In the genomic region with DNA sequence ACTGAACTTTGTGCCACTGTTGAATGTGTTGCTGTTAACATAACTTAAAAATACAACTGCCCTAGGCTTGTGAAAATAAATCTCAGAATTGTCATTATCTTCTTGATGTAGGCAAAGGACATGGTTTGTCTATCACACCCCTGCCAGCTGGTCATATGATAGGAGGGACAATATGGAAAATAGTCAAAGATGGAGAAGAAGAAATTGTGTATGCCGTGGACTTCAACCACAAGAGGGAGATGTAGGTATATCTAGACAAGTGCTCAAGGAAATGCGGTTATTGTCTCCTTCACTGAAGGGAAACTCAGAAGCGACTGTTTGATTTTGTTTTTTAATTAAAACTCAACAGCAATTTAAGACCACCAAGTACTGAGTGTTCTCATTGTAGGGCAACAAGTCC, we compare ENCODE assay signal across 11 mouse cellular contexts. TPM values are rescaled to one million over a fixed set of nuclear protein-coding genes. Genes with fewer than 3 reads are reported as not detected.
DNase-seq lines count a peak whose midpoint lies in the region; ATAC-seq and TF ChIP-seq lines count a peak whose summit lies in the region.
"Had no signal": no experiment of that assay in that cellular context is flagged by ENCODE, and none has a peak within 500 bp of the region (broad histone marks: within the 10 kb centered on the region; RNA-seq: fewer than 3 reads in every experiment).

No protein-coding gene starts in this region.

- H3K4me2 ChIP-seq in midbrain, embryonic 14.5 days (ENCODE audit: low read length): no peak overlapping the region
- H3K4me2 ChIP-seq in midbrain, embryonic 15.5 days: no peak overlapping the region
- no peak overlapping the region for H3K4me2 ChIP-seq in stomach, postnatal 0 days (replicated peaks; ENCODE audit: low read depth)
- H3K4me2 ChIP-seq: lung, embryonic 15.5 days had no signal

- no peak for ATAC-seq in midbrain, embryonic 14.5 days (ENCODE audit: low FRiP score, low TSS enrichment)
- no peak for ATAC-seq in midbrain, embryonic 15.5 days (replicated peaks)
- no peak for ATAC-seq in stomach, postnatal 0 days (ENCODE audit: low FRiP score, low TSS enrichment)

- peaks cover 66% of the 10 kb centered on the region for H3K36me3 ChIP-seq in midbrain, embryonic 14.5 days (ENCODE audit: control insufficient read depth, insufficient read depth, low read length)
- H3K36me3 ChIP-seq in midbrain, embryonic 15.5 days (replicated peaks): peaks cover 42% of the 10 kb centered on the region
- peaks cover 15% of the 10 kb centered on the region for H3K36me3 ChIP-seq in stomach, postnatal 0 days (ENCODE audit: control insufficient read depth, insufficient read depth, low read length)

- WGBS in midbrain, embryonic 14.5 days: 60% methylated on average over 3 of the region's 3 CpGs
- WGBS in midbrain, embryonic 15.5 days: 59% methylated on average over 3 of the region's 3 CpGs
- 45% methylated on average over 3 of the region's 3 CpGs for WGBS in stomach, postnatal 0 days

- peak; percentile 11 to 34 for DNase-seq in heart, postnatal 10 days
- DNase-seq in heart, postnatal 36 days: no peak
- peak; percentile 81 for DNase-seq in midbrain, embryonic 14.5 days
- peak; percentile 10 for DNase-seq in forelimb bud, embryonic 11.5 days (ENCODE audit: low read depth, low spot score)
- DNase-seq in stomach, postnatal 0 days (ENCODE audit: low spot score): no peak
- no peak for DNase-seq in spleen, postnatal 14 days (ENCODE audit: low spot score in 2 of 2)
- DNase-seq in neural tube, embryonic 10.5 days (ENCODE audit: extremely low spot score, low spot score): no peak
- DNase-seq: cerebellum, adult 9-10 months; kidney, postnatal 4 days had no signal

- H3K4me1 ChIP-seq in midbrain, embryonic 14.5 days (ENCODE audit: control insufficient read depth, insufficient read depth, low read length): no peaks in the 10 kb centered on the region
- no peaks in the 10 kb centered on the region for H3K4me1 ChIP-seq in midbrain, embryonic 15.5 days
- no peaks in the 10 kb centered on the region for H3K4me1 ChIP-seq in stomach, postnatal 0 days (replicated peaks; ENCODE audit: control insufficient read depth, insufficient read depth)
- H3K4me1 ChIP-seq: lung, embryonic 15.5 days had no signal

- no peak overlapping the region for H3K4me3 ChIP-seq in midbrain, embryonic 14.5 days (replicated peaks; ENCODE audit: low read depth, low read length)
- no peak overlapping the region for H3K4me3 ChIP-seq in midbrain, embryonic 15.5 days
- no peak overlapping the region for H3K4me3 ChIP-seq in stomach, postnatal 0 days (ENCODE audit: low read depth, low read length)
- H3K4me3 ChIP-seq: lung, embryonic 15.5 days had no signal

- TF ChIP-seq CTCF in stomach, postnatal 0 days (IDR thresholded peaks at IDR 0.05; ENCODE audit: low read depth): peak; percentile 82

- no peak for TF ChIP-seq EP300 in stomach, postnatal 0 days (optimal IDR thresholded peaks at IDR 0.05)

- H3K27me3 ChIP-seq in midbrain, embryonic 14.5 days (ENCODE audit: control insufficient read depth, insufficient read depth, low read length): no peaks in the 10 kb centered on the region
- H3K27me3 ChIP-seq in midbrain, embryonic 15.5 days (replicated peaks): no peaks in the 10 kb centered on the region
- H3K27me3 ChIP-seq in stomach, postnatal 0 days (ENCODE audit: control insufficient read depth, insufficient read depth, low read length): no peaks in the 10 kb centered on the region
- H3K27me3 ChIP-seq: lung, embryonic 15.5 days had no signal

- intact Hi-C loops in heart, postnatal 10 days (cut with DNase I): loop anchor here (2.0 to 5.0 kb wide), 2 partner anchors 197 to 400 kb away; no protein-coding TSS in a partner anchor
- intact Hi-C loops in heart, postnatal 36 days (cut with DNase I): loop anchor here (2.0 to 5.0 kb wide), 3 partner anchors 196 to 477 kb away; no protein-coding TSS in a partner anchor

- no peak overlapping the region for H3K27ac ChIP-seq in midbrain, embryonic 14.5 days (replicated peaks; ENCODE audit: low read depth, low read length)
- no peak overlapping the region for H3K27ac ChIP-seq in midbrain, embryonic 15.5 days
- H3K27ac ChIP-seq in stomach, postnatal 0 days (replicated peaks): no peak overlapping the region
- H3K27ac ChIP-seq: lung, embryonic 15.5 days had no signal

- no peaks in the 10 kb centered on the region for H3K9me3 ChIP-seq in midbrain, embryonic 14.5 days (ENCODE audit: control insufficient read depth, low read length)
- no peaks in the 10 kb centered on the region for H3K9me3 ChIP-seq in midbrain, embryonic 15.5 days
- H3K9me3 ChIP-seq in stomach, postnatal 0 days (ENCODE audit: control insufficient read depth, low read length): no peaks in the 10 kb centered on the region
- H3K9me3 ChIP-seq: lung, embryonic 15.5 days had no signal

- H3K9ac ChIP-seq in midbrain, embryonic 14.5 days (replicated peaks; ENCODE audit: low read length): no peak overlapping the region
- no peak overlapping the region for H3K9ac ChIP-seq in midbrain, embryonic 15.5 days
- no peak overlapping the region for H3K9ac ChIP-seq in stomach, postnatal 0 days (ENCODE audit: low read length)
- H3K9ac ChIP-seq: lung, embryonic 15.5 days had no signal

RNA-seq across cellular contexts. Expression of a gene that starts 9.3 kb away (rescaled TPM):
- total RNA-seq in heart, postnatal 10 days (2021): 10 to 100 TPM; 20.3 to 20.9 TPM
- total RNA-seq in heart, postnatal 36 days (2021): 10 to 100 TPM; 11.7 to 12.5 TPM
- polyA plus RNA-seq in midbrain, embryonic 14.5 days (2014; fragmentation: Nextera tagmentation; extraction: Ambion mirVana): 32.3 and 37.4 TPM in 2 replicates
- 28.5 and 28.8 TPM in 2 replicates for polyA plus RNA-seq in midbrain, embryonic 15.5 days (2015; fragmentation: Nextera tagmentation; extraction: Ambion mirVana)
- polyA plus RNA-seq in stomach, postnatal 0 days (2015; fragmentation: Nextera tagmentation; extraction: Ambion mirVana): 12.1 and 13.9 TPM in 2 replicates

RNA-seq across cellular contexts. Expression of a gene that starts 27.1 kb away (rescaled TPM):
- total RNA-seq in heart, postnatal 10 days (2021): 10 to 100 TPM in 1 of 2 experiments, 1 to 10 TPM in 1; 9.9 to 14.0 TPM
- total RNA-seq in heart, postnatal 36 days (2021): 10 to 100 TPM in 1 of 2 experiments, 1 to 10 TPM in 1; 9.1 to 10.7 TPM
- 13.6 and 19.5 TPM in 2 replicates for polyA plus RNA-seq in midbrain, embryonic 14.5 days (2014; fragmentation: Nextera tagmentation; extraction: Ambion mirVana)
- 12.0 and 13.9 TPM in 2 replicates for polyA plus RNA-seq in midbrain, embryonic 15.5 days (2015; fragmentation: Nextera tagmentation; extraction: Ambion mirVana)
- polyA plus RNA-seq in stomach, postnatal 0 days (2015; fragmentation: Nextera tagmentation; extraction: Ambion mirVana): 12.0 and 13.4 TPM in 2 replicates

Comparison
In these comparisons a context has a peak if more than half of its experiments do, and no peak if none do; other contexts are left out.
1. DNase-seq: peak in heart, postnatal 10 days (2 of 2), midbrain, embryonic 14.5 days (single experiment) and forelimb bud, embryonic 11.5 days (single experiment); none in heart, postnatal 36 days (0 of 2), stomach, postnatal 0 days (single experiment), spleen, postnatal 14 days (0 of 2) and neural tube, embryonic 10.5 days (single experiment).